Mouse (Mus musculus): Measurements from ENCODE around the gene S100a1. TPM values are rescaled to one million over a fixed set of nuclear protein-coding genes. Genes with fewer than 3 reads are reported as not detected.

Gene S100a1
- polyA plus RNA-seq, 1 experiment from 2014 or later, result 6.5 TPM

DNA sequence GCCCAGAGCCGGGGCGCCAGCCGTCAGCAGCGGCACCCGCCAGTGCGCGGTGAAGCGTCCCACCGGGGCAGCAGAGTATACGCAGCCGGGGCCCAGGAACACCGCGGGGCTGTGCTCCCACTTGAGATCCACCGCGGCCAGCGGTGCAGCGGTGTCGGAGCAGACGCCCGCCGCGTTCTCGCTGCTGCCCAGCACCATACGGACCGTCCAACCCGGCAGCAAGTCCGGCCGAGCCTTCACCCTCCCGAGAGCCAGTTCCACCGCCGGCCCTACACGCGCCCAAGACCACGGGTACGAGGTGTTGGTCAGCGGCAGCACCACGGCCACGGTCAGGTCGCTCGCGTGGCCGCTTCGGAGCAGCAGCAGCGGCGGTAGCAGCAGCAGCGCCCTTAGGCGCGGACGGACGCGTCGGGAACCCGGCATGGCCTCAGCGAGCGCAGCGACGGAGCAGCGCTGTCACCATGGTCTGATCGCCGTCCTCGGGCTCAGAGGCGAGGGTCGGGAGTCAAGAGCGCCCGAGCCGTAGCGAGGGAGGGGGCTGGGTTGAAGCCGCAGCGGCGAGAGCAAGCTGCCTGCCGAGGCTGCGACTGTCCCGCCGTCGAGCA is 49.0 kb downstream of the S100a1 start:
- ATAC-seq (replicated peaks; ENCODE audit: low FRiP score) (peak; percentile 32), DNase-seq (ENCODE audit: low spot score) (peak; percentile 70)
- Histone ChIP-seq H3K4me2 (ENCODE audit: low read depth, low read length, severe bottlenecking) (peak overlapping the region; percentile 77), H3K27me3 (ENCODE audit: control insufficient read depth, insufficient read depth, low read length) (peaks cover 39% of the 10 kb centered on the region), H3K9ac (ENCODE audit: low read length) (peak overlapping the region; percentile 29), H3K27ac (ENCODE audit: low read depth, low read length) (no peak overlapping the region), H3K9me3 (ENCODE audit: control insufficient read depth, low read length) (no peaks in the 10 kb centered on the region), H3K4me1 (replicated peaks; ENCODE audit: control insufficient read depth, insufficient read depth, low read length) (peaks cover 9% of the 10 kb centered on the region; the same call in 1 of the 2 replicates), H3K4me3 (ENCODE audit: low read depth, low read length) (peak overlapping the region; percentile 41), H3K36me3 (ENCODE audit: control insufficient read depth, insufficient read depth, low read length) (no peaks in the 10 kb centered on the region)
- 2% methylated on average over 75 of the region's 75 CpGs for WGBS

- Histone ChIP-seq H3K9ac (ENCODE audit: low read length) (no peak overlapping the region; the same call in 1 of the 2 replicates), H3K36me3 (ENCODE audit: control insufficient read depth, insufficient read depth, low read length) (no peaks in the 10 kb centered on the region), H3K9me3 (ENCODE audit: control insufficient read depth, low read length) (no peaks in the 10 kb centered on the region), H3K4me3 (ENCODE audit: low read depth, low read length) (peak overlapping the region; percentile 41), H3K4me1 (replicated peaks; ENCODE audit: control insufficient read depth, insufficient read depth, low read length) (peaks cover 9% of the 10 kb centered on the region; the same call in 1 of the 2 replicates), H3K27ac (ENCODE audit: low read depth, low read length) (no peak overlapping the region), H3K4me2 (ENCODE audit: low read depth, low read length, severe bottlenecking) (peak overlapping the region; percentile 77), H3K27me3 (ENCODE audit: control insufficient read depth, insufficient read depth, low read length) (peaks cover 39% of the 10 kb centered on the region)
- DNase-seq (ENCODE audit: low spot score) (no peak), ATAC-seq (replicated peaks; ENCODE audit: low FRiP score) (peak; percentile 12)
- WGBS, result 11% methylated on average over 37 of the region's 37 CpGs
Measured at GRCm38 (mm10) chr3:90464552-90465080, 49.6 kb downstream of the S100a1 start.

DNA sequence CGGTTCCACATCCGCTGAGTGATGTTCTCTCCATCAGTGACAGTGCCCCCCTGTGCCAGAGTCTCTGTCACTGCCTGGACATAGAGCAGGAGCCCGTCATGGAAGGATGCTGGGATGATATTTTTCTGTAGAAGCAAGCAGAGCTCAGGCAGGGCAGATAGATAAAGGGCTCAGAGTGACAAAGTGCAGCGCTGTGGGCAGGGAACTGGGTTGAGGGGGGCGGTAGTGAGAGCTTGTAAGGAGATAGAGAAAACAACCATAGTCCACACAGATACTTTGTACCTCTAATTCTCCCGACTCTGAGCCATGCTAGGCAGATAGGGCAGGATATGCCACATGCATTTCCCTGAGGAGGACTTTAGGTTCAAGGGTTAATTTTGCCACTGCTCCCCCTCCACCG is 51.6 kb downstream of the S100a1 start:
- ATAC-seq (replicated peaks; ENCODE audit: low FRiP score), result no peak

DNA sequence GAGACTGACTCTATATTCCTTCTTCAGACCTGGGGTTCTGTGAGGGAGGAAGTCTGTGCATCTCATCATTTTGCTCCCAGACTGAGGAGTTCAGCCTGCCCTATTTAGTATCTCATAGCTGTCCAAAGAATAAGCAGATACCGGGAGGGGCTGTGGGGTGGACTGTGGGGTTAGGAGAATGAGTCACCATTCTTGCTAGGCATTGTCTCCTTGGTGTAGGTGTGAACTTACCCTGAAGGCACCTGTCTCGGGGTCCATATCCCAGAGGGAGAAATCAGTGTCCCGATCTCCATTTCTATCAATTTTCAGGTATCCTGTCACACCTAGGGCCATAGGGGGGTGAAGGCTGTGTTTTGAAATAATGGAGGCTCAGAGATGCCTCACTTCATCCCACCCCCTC is 52.3 kb downstream of the S100a1 start:
- H3K27me3 ChIP-seq (ENCODE audit: control insufficient read depth, insufficient read depth, low read length), result peaks cover 39% of the 10 kb centered on the region
- ATAC-seq (replicated peaks; ENCODE audit: low FRiP score) (no peak), DNase-seq (ENCODE audit: low spot score) (no peak)
- H3K9me3 ChIP-seq (ENCODE audit: control insufficient read depth, low read length), result no peaks in the 10 kb centered on the region
- H3K36me3 ChIP-seq (ENCODE audit: control insufficient read depth, insufficient read depth, low read length), result no peaks in the 10 kb centered on the region
- no peak overlapping the region for H3K27ac ChIP-seq (ENCODE audit: low read depth, low read length)
- H3K4me3 ChIP-seq (ENCODE audit: low read depth, low read length), result no peak overlapping the region
- WGBS, result 89% methylated on average over 3 of the region's 3 CpGs
- peaks cover 9% of the 10 kb centered on the region; the same call in 1 of the 2 replicates for H3K4me1 ChIP-seq (replicated peaks; ENCODE audit: control insufficient read depth, insufficient read depth, low read length)
- H3K9ac ChIP-seq (ENCODE audit: low read length), result no peak overlapping the region
- H3K4me2 ChIP-seq (ENCODE audit: low read depth, low read length, severe bottlenecking), result no peak overlapping the region

More for the DNA sequence above, 51.6 kb downstream of the S100a1 start:
- Histone ChIP-seq H3K4me1 (replicated peaks; ENCODE audit: control insufficient read depth, insufficient read depth, low read length) (peaks cover 9% of the 10 kb centered on the region; the same call in 1 of the 2 replicates), H3K4me2 (ENCODE audit: low read depth, low read length, severe bottlenecking) (no peak overlapping the region), H3K36me3 (ENCODE audit: control insufficient read depth, insufficient read depth, low read length) (no peaks in the 10 kb centered on the region), H3K4me3 (ENCODE audit: low read depth, low read length) (no peak overlapping the region), H3K9me3 (ENCODE audit: control insufficient read depth, low read length) (no peaks in the 10 kb centered on the region), H3K9ac (ENCODE audit: low read length) (no peak overlapping the region), H3K27me3 (ENCODE audit: control insufficient read depth, insufficient read depth, low read length) (peaks cover 39% of the 10 kb centered on the region), H3K27ac (ENCODE audit: low read depth, low read length) (no peak overlapping the region)
- DNase-seq (ENCODE audit: low spot score), result no peak
- WGBS, result 31% methylated on average over 7 of the region's 7 CpGs

Other genes starting within 250 kb of the S100a1 start
- gene Dennd4b, start 249.2 kb downstream of the S100a1 start, polyA plus RNA-seq (2014; fragmentation: Nextera tagmentation; extraction: Ambion mirVana), result 6.8 and 7.0 TPM in 2 replicates
- gene Gatad2b, start 221.2 kb downstream of the S100a1 start, polyA plus RNA-seq (2014; fragmentation: Nextera tagmentation; extraction: Ambion mirVana), result 12.9 and 14.3 TPM in 2 replicates
- gene Slc27a3, start 124.5 kb downstream of the S100a1 start, polyA plus RNA-seq (2014; fragmentation: Nextera tagmentation; extraction: Ambion mirVana), result 13.6 and 14.2 TPM in 2 replicates
- gene Ints3, start 80.8 kb downstream of the S100a1 start, polyA plus RNA-seq (2014; fragmentation: Nextera tagmentation; extraction: Ambion mirVana), result 50.5 and 55.3 TPM in 2 replicates
- gene Npr1, start 48.5 kb downstream of the S100a1 start, polyA plus RNA-seq (2014; fragmentation: Nextera tagmentation; extraction: Ambion mirVana), result 2.0 and 2.8 TPM in 2 replicates
- gene Ilf2, start 38.3 kb downstream of the S100a1 start, polyA plus RNA-seq (2014; fragmentation: Nextera tagmentation; extraction: Ambion mirVana), result 365 and 366 TPM in 2 replicates
- gene Snapin, start 23.4 kb downstream of the S100a1 start, polyA plus RNA-seq (2014; fragmentation: Nextera tagmentation; extraction: Ambion mirVana), result 66.3 and 68.3 TPM in 2 replicates
- gene Chtop, start 4.9 kb downstream of the S100a1 start, polyA plus RNA-seq (2014; fragmentation: Nextera tagmentation; extraction: Ambion mirVana), result 142 and 151 TPM in 2 replicates
- 10.3 and 12.0 TPM in 2 replicates for gene S100a13, start within 50 bp of the S100a1 start, polyA plus RNA-seq (2014; fragmentation: Nextera tagmentation; extraction: Ambion mirVana)
- not detected in 2 replicates for gene S100a14, start 12.5 kb upstream of the S100a1 start, polyA plus RNA-seq (2014; fragmentation: Nextera tagmentation; extraction: Ambion mirVana)
- gene S100a16, start 22.9 kb upstream of the S100a1 start, polyA plus RNA-seq (2014; fragmentation: Nextera tagmentation; extraction: Ambion mirVana), result 28.8 and 30.8 TPM in 2 replicates
- not detected in 2 replicates for gene S100a3, start 46.2 kb upstream of the S100a1 start, polyA plus RNA-seq (2014; fragmentation: Nextera tagmentation; extraction: Ambion mirVana)
- gene S100a2, start 75.9 kb upstream of the S100a1 start, polyA plus RNA-seq (2014; fragmentation: Nextera tagmentation; extraction: Ambion mirVana), result not detected in 2 replicates
- not detected in 2 replicates for gene Gm42674, start 87.5 kb upstream of the S100a1 start, polyA plus RNA-seq (2014; fragmentation: Nextera tagmentation; extraction: Ambion mirVana)
- 0.69 and 1.9 TPM in 2 replicates for gene S100a4, start 89.4 kb upstream of the S100a1 start, polyA plus RNA-seq (2014; fragmentation: Nextera tagmentation; extraction: Ambion mirVana)
- gene S100a5, start 94.1 kb upstream of the S100a1 start, polyA plus RNA-seq (2014; fragmentation: Nextera tagmentation; extraction: Ambion mirVana), result not detected in 2 replicates
- gene S100a6, start 98.5 kb upstream of the S100a1 start, polyA plus RNA-seq (2014; fragmentation: Nextera tagmentation; extraction: Ambion mirVana), result 24.3 and 27.0 TPM in 2 replicates
- not detected in 2 replicates for gene S100a7a, start 139.6 kb upstream of the S100a1 start, polyA plus RNA-seq (2014; fragmentation: Nextera tagmentation; extraction: Ambion mirVana)
- 3.6 and 6.9 TPM in 2 replicates for gene S100a8, start 154.6 kb upstream of the S100a1 start, polyA plus RNA-seq (2014; fragmentation: Nextera tagmentation; extraction: Ambion mirVana)
- gene S100a9, start 181.3 kb upstream of the S100a1 start, polyA plus RNA-seq (2014; fragmentation: Nextera tagmentation; extraction: Ambion mirVana), result 1.6 and 2.9 TPM in 2 replicates
- gene Pglyrp4, start 212.5 kb upstream of the S100a1 start, polyA plus RNA-seq (2014; fragmentation: Nextera tagmentation; extraction: Ambion mirVana), result not detected in 2 replicates